Mouse (Mus musculus) macrophage (primary cell): ENCODE measurements around the gene Pou3f3. TPM values are rescaled to one million over a fixed set of nuclear protein-coding genes. Genes with fewer than 3 reads are reported as not detected.

ENCODE experiments used
- H3K27ac ChIP-seq: fragments of 350-480 bp; formaldehyde crosslinking; 2 replicates; pipeline ENCODE4 v1.9.0; 2021
- H3K36me3 ChIP-seq: fragments of 350-480 bp; formaldehyde crosslinking; 2 replicates; pipeline ENCODE4 v1.9.0; 2021; ENCODE audit errors: inconsistent target
- H3K4me3 ChIP-seq: fragments of 350-480 bp; formaldehyde crosslinking; 2 replicates; pipeline ENCODE4 v1.9.0; 2021; ENCODE audit errors: inconsistent target
- H3K79me2 ChIP-seq: fragments of 350-480 bp; formaldehyde crosslinking; 2 replicates; pipeline ENCODE4 v1.9.0; 2021; ENCODE audit errors: inconsistent target
- WGBS: methylation state at CpG from one replicate; pipeline ENCODE4 v1.1.7; 2026; ENCODE audit warnings: inconsistent platforms; ENCODE audit not compliant: missing documents; 5-methylcytosine and 5-hydroxymethylcytosine counted together
- polyA plus RNA-seq: library from polyadenylated mRNA; stranded (reverse); fragments of 250-400 nt; gene quantifications from 3 replicates; pipeline ENCODE4 v1.2.4, GENCODE M21; 2018; ENCODE audit warnings: inconsistent platforms

The Pou3f3 gene
- polyA plus RNA-seq, 1 experiment from 2014 or later, result not detected

GRCm38 (mm10) chr1:42690024-42690575 is 5.5 kb upstream of the Pou3f3 start:
- Histone ChIP-seq H3K4me3 (no peak overlapping the region), H3K79me2 (no peaks in the 10 kb centered on the region), H3K27ac (no peak overlapping the region), H3K36me3 (no peaks in the 10 kb centered on the region)
- 8% methylated on average over 4 of the region's 4 CpGs for WGBS

GRCm38 (mm10) chr1:42691202-42692170 is 4.1 kb upstream of the Pou3f3 start:
- no peaks in the 10 kb centered on the region for H3K36me3 ChIP-seq
- WGBS, result 4% methylated on average over 9 of the region's 9 CpGs

GRCm38 (mm10) chr1:42692221-42692620 is 3.3 kb upstream of the Pou3f3 start:
- no peaks in the 10 kb centered on the region for H3K36me3 ChIP-seq
- H3K27ac ChIP-seq, result no peak overlapping the region
- H3K4me3 ChIP-seq, result no peak overlapping the region
- WGBS, result 9% methylated on average over 1 of the region's 1 CpGs
- H3K79me2 ChIP-seq, result no peaks in the 10 kb centered on the region

More at GRCm38 (mm10) chr1:42691202-42692170, 4.1 kb upstream of the Pou3f3 start:
- H3K27ac ChIP-seq, result no peak overlapping the region
- no peaks in the 10 kb centered on the region for H3K79me2 ChIP-seq
- no peak overlapping the region for H3K4me3 ChIP-seq

- H3K27ac ChIP-seq, result no peak overlapping the region
- WGBS, result 7% methylated on average over 20 of the region's 21 CpGs
- H3K4me3 ChIP-seq, result no peak overlapping the region
Measured at GRCm38 (mm10) chr1:42693101-42693715, 2.4 kb upstream of the Pou3f3 start.

GRCm38 (mm10) chr1:42693852-42694251 is 1.7 kb upstream of the Pou3f3 start:
- Histone ChIP-seq H3K4me3 (no peak overlapping the region), H3K27ac (no peak overlapping the region), H3K79me2 (no peaks in the 10 kb centered on the region), H3K36me3 (no peaks in the 10 kb centered on the region)
- WGBS, result 4% methylated on average over 22 of the region's 22 CpGs

More at GRCm38 (mm10) chr1:42693101-42693715, 2.4 kb upstream of the Pou3f3 start:
- no peaks in the 10 kb centered on the region for H3K79me2 ChIP-seq
- no peaks in the 10 kb centered on the region for H3K36me3 ChIP-seq

- WGBS, result 6% methylated on average over 22 of the region's 26 CpGs
- Histone ChIP-seq H3K27ac (no peak overlapping the region), H3K79me2 (no peaks in the 10 kb centered on the region), H3K4me3 (no peak overlapping the region), H3K36me3 (no peaks in the 10 kb centered on the region)
Measured at GRCm38 (mm10) chr1:42694290-42694664, 1.3 kb upstream of the Pou3f3 start.

GRCm38 (mm10) chr1:42694665-42695577 is 647 bp upstream of the Pou3f3 start:
- no peak overlapping the region for H3K27ac ChIP-seq
- H3K79me2 ChIP-seq, result no peaks in the 10 kb centered on the region
- 2% methylated on average over 46 of the region's 60 CpGs for WGBS
- no peak overlapping the region for H3K4me3 ChIP-seq
- H3K36me3 ChIP-seq, result no peaks in the 10 kb centered on the region

GRCm38 (mm10) chr1:42696371-42697031 is 933 bp downstream of the Pou3f3 start:
- 3% methylated on average over 31 of the region's 62 CpGs for WGBS
- H3K27ac ChIP-seq, result no peak overlapping the region
- H3K79me2 ChIP-seq, result no peaks in the 10 kb centered on the region
- no peak overlapping the region for H3K4me3 ChIP-seq
- no peaks in the 10 kb centered on the region for H3K36me3 ChIP-seq

GRCm38 (mm10) chr1:42697321-42697755 is 1.8 kb downstream of the Pou3f3 start:
- WGBS, result 6% methylated on average over 36 of the region's 58 CpGs
- no peak overlapping the region for H3K4me3 ChIP-seq
- no peaks in the 10 kb centered on the region for H3K36me3 ChIP-seq
- H3K27ac ChIP-seq, result no peak overlapping the region
- no peaks in the 10 kb centered on the region for H3K79me2 ChIP-seq

- 3% methylated on average over 69 of the region's 80 CpGs for WGBS
- Histone ChIP-seq H3K27ac (no peak overlapping the region), H3K36me3 (no peaks in the 10 kb centered on the region), H3K79me2 (no peaks in the 10 kb centered on the region), H3K4me3 (no peak overlapping the region)
Measured at GRCm38 (mm10) chr1:42697756-42698583, 2.4 kb downstream of the Pou3f3 start.

GRCm38 (mm10) chr1:42698584-42699333 is 3.2 kb downstream of the Pou3f3 start:
- Histone ChIP-seq H3K27ac (no peak overlapping the region), H3K4me3 (no peak overlapping the region), H3K79me2 (no peaks in the 10 kb centered on the region), H3K36me3 (no peaks in the 10 kb centered on the region)
- 8% methylated on average over 10 of the region's 57 CpGs for WGBS

- no peak overlapping the region for H3K4me3 ChIP-seq
- 9% methylated on average over 19 of the region's 19 CpGs for WGBS
- no peaks in the 10 kb centered on the region for H3K79me2 ChIP-seq
- H3K27ac ChIP-seq, result no peak overlapping the region
- H3K36me3 ChIP-seq, result no peaks in the 10 kb centered on the region
Measured at GRCm38 (mm10) chr1:42699471-42699871, 3.9 kb downstream of the Pou3f3 start.
